Mouse (Mus musculus) cerebellum, postnatal 14 days (tissue): ENCODE results near the gene Inca1.

Source experiments
- DNase-seq, 2 experiments: peaks; one replicate each; pipeline ENCODE4 v3.0.0; 2021; ENCODE audit warnings: mixed read lengths in 2 of 2

Gene Inca1

GRCm38 (mm10) chr11:70668771-70669505 lies 31.0 kb downstream of the Inca1 start, which contains the start of gene Spag7:
Spag7 (minus strand) TSS chr11:70669416.
- DNase-seq: peak; percentile 96

DNA sequence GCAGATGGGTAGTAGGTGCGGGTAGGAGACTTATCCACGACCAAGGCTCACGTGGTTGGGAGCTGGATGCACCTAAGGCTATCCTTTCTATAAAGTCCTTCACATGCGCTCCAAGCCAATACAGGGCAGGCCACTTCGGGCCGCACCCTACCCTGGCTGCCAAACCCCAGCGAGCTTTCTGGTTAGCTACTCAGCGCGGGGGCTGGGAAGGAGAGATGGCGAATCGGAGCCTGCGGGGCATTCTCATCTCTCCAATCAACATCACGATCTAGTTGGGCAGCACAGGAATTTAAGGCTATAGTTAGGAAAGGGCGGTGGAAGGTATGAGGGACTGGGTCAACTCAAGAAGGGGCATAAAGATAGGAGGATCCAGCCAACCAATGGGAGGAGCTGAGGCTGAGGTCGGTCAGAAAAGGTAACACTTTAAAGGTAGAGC lies 31.6 kb downstream of the Inca1 start:
- DNase-seq: peak; percentile 87

DNA sequence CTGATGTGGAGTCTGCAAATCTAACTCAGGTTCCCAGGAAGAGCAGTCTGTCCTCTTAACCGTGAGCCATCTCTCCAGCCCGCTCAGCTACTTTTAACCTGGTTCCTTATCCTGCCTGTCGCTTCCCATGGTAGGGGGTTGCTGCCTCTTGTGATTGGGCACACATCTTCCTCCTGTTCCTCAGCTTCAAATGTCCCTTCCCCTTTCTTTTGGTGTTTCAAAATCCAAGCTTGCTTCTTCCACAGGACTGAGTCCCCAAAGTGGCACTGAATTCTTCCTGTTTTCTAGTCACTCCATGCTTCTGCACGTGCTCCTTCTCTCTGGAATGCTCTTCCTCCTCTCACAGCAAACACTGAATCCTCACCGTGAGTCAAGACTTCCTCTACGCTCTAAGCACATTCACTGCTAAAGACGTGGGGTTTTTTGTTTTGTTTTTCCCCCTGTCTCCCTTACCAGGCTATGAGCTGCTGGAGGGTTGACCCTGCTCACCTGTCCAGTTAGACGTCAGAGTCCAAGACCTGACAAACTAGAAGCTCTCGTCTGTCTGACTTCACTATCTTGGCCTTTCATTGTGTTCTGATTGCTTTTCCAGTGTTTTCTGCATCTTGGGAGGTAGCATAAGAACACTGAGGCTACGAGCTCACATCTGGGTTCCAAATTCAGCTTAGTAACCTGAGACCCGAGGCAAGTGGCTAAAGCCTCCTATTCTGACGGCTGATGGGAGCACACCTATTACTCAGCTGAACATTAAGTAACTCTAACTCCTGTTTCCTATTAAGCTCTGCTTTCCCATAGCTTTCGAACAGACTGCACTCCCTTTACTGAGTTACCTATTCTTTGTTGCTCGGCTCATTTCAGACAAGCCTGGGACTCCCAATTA lies 32.4 kb downstream of the Inca1 start:
- no peak for DNase-seq

- no peak for DNase-seq
These were observed 33.3 kb downstream of the Inca1 start for GRCm38 (mm10) chr11:70666687-70667086.

- DNase-seq: no peak
These were observed 35.2 kb downstream of the Inca1 start for GRCm38 (mm10) chr11:70664741-70665140.

DNA sequence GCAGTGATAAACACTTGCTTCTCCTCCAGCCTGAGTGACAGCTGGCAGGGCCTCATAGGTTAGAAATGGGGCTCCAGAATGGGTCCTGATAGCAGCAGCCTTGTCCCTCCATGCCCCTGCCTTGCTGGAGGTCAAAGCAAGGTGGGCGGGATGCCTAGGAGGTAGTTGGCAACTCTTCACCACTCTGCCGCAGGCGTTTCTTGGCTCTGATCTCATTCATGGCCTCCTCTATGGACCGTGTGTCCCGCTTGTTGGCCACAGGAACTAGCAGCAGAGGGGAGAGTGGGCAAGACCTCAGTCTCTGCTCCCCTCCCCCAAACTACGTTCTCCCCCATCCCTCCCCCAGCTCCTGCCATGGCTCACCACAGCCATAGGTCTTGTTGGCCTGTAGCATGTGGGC lies 36.0 kb downstream of the Inca1 start:
- DNase-seq: no peak

- DNase-seq: no peak
These were observed 36.9 kb downstream of the Inca1 start for GRCm38 (mm10) chr11:70663101-70663500.

DNA sequence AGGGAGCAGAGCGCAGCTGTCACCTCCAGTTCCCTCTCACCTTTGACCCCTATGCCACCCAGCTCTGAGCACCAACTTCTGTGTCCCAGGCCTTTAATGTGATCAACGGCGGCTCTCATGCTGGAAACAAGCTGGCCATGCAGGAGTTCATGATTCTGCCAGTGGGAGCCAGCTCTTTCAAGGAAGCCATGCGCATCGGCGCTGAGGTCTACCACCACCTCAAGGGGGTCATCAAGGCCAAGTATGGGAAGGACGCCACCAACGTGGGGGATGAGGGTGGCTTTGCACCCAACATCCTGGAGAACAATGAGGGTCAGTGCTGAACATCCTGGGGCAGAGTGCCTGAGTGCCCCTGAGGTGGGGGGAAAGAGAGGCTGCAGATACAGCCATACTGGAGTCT lies 39.4 kb downstream of the Inca1 start:
- DNase-seq: no peak

DNA sequence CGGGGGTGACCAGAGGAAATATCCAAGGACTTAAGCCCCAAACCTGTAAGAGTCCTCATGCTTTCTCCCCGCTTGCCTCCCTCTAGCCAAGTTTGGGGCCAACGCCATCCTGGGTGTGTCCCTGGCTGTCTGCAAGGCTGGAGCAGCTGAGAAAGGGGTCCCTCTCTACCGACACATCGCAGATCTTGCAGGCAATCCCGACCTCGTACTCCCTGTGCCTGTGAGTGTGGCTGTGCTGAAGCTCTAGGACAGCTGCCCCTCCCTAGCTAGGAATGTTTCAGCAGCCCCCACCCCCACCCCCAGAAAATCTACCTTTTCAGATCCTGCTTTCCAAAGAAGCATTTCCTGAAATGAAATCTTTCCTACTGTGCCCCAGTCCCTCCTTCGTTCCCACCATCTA lies 41.0 kb downstream of the Inca1 start:
- DNase-seq: no peak

GRCm38 (mm10) chr11:70658521-70658920 lies 41.4 kb downstream of the Inca1 start:
- no peak for DNase-seq

- DNase-seq: no peak
These were observed 42.0 kb downstream of the Inca1 start for GRCm38 (mm10) chr11:70657991-70658390.

DNA sequence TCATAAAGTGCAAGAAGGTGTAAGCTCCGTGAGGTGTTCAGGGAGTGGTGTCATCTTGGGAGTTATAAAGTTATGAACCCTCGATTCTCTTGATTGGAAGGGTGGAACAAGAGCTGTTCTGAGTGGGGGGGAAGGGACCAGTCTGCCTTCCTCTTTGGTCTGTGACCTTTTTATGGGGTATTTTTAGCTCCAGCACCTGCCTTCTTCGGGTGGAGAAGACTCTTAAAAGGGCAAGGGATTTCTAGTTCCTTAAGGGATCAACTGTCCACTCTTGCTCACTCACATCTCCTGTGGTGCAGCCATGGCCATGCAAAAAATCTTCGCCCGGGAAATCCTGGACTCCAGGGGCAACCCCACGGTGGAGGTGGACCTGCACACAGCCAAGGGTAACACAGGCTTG lies 42.4 kb downstream of the Inca1 start:
- peak in 1 of 2 experiments; percentile 4 for DNase-seq

- peak in 1 of 2 experiments; percentile 53 for DNase-seq
These were observed 43.0 kb downstream of the Inca1 start, which contains the start of gene Eno3 for GRCm38 (mm10) chr11:70656964-70657363. Eno3 (plus strand) TSS chr11:70657202.

DNA sequence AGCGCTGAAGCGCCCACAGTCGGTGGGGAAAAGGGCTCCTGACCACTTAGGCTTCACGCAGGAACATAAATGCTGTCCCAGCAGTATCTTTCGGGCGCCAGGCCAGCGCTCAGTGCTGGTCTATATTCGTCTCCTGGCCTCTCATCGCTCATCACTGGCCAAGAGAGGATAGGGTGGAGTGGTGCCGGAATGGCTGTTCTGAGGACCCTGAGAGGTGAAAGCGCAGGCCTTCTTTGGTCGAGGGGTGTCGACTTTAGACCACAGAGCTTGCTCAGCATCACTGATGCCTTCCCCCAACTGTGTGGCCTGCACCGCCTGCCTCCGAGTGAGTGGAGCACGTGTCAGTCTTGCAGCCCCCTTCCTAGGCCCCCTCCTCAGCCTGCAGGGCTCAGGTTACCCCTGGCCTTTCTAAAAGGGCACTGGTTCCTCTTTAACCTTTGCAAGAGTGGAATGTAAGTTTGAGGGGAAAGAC lies 43.5 kb downstream of the Inca1 start:
- DNase-seq: peak; percentile 66 to 77

DNA sequence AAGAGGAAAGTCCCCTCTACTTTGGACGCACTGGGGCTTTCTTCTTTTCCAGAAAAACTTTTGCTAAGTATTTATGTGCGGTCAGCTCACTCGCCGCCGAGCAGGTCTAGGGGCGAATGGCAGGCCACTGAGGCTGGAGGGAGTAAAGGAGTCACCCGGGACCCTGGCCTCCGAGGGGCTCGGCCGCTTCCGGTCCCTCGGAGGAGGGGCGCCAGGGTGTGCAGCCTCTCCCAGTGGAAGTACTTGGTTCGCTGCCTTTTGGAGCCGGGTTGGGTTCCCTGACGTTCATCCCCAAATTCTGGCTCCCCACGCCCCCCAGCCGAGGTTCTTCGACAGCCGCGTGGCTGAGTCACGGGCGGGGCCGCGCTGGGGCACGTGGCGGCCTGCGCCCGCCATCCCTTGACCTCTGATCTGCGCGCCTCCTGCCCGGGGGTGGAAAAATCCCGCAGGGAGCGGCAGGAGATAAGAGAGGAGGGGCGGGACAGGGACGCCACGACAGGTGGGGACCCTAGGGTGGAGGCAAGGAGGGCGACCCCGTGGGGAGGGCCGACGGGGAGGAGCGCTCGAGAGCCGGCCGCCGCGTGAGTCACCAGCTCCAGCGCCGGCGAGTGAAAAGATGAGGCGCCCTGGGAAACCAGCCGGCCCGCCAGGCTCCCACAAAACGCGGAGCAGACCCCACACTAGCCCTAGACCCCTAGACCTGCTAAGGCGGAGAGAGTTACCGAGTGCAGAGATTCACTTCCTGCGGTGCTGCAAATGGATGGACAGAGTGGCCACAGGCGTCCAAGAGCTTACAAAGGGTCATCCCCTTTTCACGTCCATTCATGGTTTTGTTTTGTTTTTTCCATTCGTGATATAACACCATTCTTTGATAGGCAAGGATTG lies 44.1 kb downstream of the Inca1 start:
- DNase-seq: peak; percentile 49 to 65

DNA sequence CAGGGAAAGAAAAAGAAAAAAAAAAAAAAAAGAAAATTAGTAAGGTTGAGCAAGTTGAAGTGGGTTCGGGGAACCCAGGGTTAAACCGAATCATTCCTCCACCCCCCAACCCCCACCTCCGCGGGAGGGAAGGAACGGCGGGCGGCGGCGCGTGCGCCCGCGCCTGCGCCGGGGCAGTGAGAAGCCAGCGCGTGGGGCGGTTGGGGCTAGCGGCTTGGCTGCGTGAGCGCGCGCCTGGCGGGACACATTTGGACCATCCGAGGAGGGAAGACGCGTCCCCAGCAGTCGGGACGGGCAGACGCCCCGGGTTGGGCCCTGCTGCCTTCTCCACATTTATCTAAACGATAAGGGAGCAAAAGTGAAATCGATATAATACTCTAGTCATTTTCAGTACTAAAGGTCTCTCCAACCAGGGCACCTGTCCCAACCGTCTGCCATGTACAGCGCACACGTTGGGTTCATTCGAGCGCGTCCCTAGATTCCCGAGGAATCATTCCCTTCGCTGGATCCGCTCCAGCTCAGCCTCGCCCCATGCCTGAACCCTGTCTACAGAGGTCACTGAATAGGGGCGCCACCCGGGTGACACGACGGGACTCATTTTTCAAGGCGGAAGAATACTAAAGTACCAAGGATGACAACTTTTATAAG lies 44.9 kb downstream of the Inca1 start:
- peak; percentile 89 to 92 for DNase-seq

- DNase-seq: peak; percentile 83 to 86
These were observed 45.6 kb downstream of the Inca1 start, which contains the start of gene Pfn1 for GRCm38 (mm10) chr11:70654198-70654922. Pfn1 (minus strand) TSS chr11:70654644.

- peak; percentile 77 to 78 for DNase-seq
These were observed 46.4 kb downstream of the Inca1 start for GRCm38 (mm10) chr11:70653345-70654197.

DNA sequence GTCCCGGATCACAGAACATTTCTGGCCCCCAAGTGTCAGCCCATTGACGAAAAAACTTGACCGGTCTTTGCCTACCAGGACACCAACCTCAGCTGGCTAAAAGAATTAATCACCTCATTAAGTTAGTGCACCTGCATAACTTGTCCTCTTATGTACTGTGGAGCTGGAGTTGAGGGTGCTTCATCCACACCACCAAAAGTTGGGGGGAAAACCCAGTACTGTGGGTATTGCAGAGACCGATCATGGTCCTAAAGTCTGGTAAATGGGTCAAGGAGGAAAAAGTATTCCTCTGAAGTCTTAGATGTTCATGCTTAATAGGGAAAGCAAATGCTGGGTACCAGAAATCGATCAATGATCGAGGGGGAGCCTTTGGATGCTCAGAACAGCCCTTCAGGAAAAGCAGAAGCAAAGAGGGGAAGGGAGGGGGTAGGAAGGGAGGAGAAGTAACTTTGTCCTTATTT lies 47.0 kb downstream of the Inca1 start:
- no peak for DNase-seq
